Mouse (Mus musculus) C2C12 (cell line): Measurements from ENCODE around the gene Smpd4.

ENCODE experiments used
- CTCF ChIP-seq: IDR thresholded peaks from one replicate; pipeline ENCODE4 v1.5.1; 2011; ENCODE audit not compliant: control insufficient read depth, insufficient read depth, insufficient read length
- MYOD1 ChIP-seq: IDR thresholded peaks from one replicate; pipeline ENCODE4 v1.6.1; 2011; ENCODE audit warnings: low read depth; ENCODE audit not compliant: control insufficient read depth, insufficient read length

DNA sequence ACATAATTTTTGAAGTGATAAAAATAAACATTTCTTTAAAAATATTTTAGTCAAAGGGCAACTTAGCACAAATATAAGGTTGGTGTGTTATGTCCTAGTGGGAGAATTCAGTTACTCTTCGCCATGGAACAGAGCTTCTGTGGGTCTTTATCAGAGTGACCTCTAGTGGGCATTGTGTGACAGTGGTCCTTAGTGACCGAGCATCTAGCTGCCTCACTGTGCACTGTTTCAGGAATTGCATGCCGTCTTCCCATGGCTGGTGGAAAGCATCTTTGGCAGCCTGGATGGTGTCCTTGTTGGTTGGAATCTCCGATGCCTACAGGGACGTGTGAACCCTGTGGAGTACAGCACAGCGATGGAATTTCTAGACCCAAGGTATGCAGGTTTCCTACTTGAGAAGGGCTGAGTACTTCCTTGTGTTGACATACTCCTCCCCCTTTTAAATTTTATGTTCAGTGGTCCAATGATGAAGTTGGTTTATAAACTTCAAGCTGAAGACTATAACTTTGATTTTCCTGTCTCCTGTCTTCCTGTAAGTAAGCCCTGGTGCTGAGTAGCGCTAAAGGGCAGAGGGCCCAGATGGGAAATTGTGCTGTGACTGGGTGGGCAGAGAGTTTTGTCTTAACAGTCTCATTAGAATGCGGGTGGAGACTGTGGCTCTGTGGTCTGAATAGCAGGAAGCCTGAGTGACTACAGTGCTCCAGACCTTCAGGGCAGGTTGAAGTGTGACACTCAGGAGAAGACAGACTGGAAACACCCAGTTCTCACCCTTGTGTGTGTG, 6.5 kb downstream of the Smpd4 start:
- TF ChIP-seq CTCF (peak; percentile 40), MYOD1 (no peak)
